Mouse (Mus musculus) kidney, adult 2 months (tissue): ENCODE measurements around the gene Baz2a. TPM values are rescaled to one million over a fixed set of nuclear protein-coding genes. Genes with fewer than 3 reads are reported as not detected.
"Not testable (repeated sequence)": the region's sequence is repeated elsewhere in the genome, so short reads cannot be mapped to it uniquely, and the experiment has no call there.

ENCODE experiments used
- DNase-seq: peaks from one replicate; pipeline ENCODE4 v3.0.0; 2021
- H3K27ac ChIP-seq: fragments of 200-500 bp; 2 replicates; pipeline ENCODE4 v1.5.1; 2012; ENCODE audit warnings: low read depth, low read length, control low read depth, inconsistent platforms; ENCODE audit not compliant: insufficient read depth
- H3K27me3 ChIP-seq: fragments of 200-500 bp; replicated peaks from 2 replicates; pipeline ENCODE4 v1.6.1; 2012; ENCODE audit warnings: mild to moderate bottlenecking, moderate library complexity, low read length, inconsistent platforms; ENCODE audit not compliant: control insufficient read depth, insufficient read depth
- H3K36me3 ChIP-seq: fragments of 200-500 bp; 2 replicates; pipeline ENCODE4 v1.6.1; 2012; ENCODE audit warnings: mild to moderate bottlenecking, moderate library complexity, low read length, inconsistent platforms; ENCODE audit not compliant: control insufficient read depth, insufficient read depth
- H3K4me1 ChIP-seq: fragments of 200-500 bp; 2 replicates; pipeline ENCODE4 v1.6.1; 2011; ENCODE audit warnings: low read length; ENCODE audit not compliant: control insufficient read depth, insufficient read depth
- H3K4me3 ChIP-seq: fragments of 200-500 bp; 2 replicates; pipeline ENCODE4 v1.5.1; 2011; ENCODE audit warnings: mild to moderate bottlenecking, low read depth, low read length, control low read depth; ENCODE audit not compliant: insufficient read depth
- CTCF ChIP-seq: fragments of 200-500 bp; conservative IDR thresholded peaks from 2 replicates; pipeline ENCODE4 v1.5.1; 2011; ENCODE audit warnings: low read depth, mild to moderate bottlenecking, control low read depth, low read length, moderate library complexity, mixed read lengths; ENCODE audit not compliant: insufficient read depth, insufficient read length
- POLR2A ChIP-seq: fragments of 200-500 bp; IDR thresholded peaks from one replicate; pipeline ENCODE4 v1.6.1; 2011; ENCODE audit warnings: low read depth, low read length, control low read depth
- WGBS: fragments of 180-500 bp; shearing (Covaris S2); methylation state at CpG from one replicate; pipeline ENCODE4 v1.1.7; 2018; 5-methylcytosine and 5-hydroxymethylcytosine counted together
- polyA plus RNA-seq: library from polyadenylated mRNA; depleted of rRNA; stranded (reverse); fragments of >200 nt; gene quantifications from 2 replicates; pipeline ENCODE4 v1.2.3, GENCODE M21; 2012

Baz2a gene
- polyA plus RNA-seq, 1 experiment: 21.6 TPM

DNA sequence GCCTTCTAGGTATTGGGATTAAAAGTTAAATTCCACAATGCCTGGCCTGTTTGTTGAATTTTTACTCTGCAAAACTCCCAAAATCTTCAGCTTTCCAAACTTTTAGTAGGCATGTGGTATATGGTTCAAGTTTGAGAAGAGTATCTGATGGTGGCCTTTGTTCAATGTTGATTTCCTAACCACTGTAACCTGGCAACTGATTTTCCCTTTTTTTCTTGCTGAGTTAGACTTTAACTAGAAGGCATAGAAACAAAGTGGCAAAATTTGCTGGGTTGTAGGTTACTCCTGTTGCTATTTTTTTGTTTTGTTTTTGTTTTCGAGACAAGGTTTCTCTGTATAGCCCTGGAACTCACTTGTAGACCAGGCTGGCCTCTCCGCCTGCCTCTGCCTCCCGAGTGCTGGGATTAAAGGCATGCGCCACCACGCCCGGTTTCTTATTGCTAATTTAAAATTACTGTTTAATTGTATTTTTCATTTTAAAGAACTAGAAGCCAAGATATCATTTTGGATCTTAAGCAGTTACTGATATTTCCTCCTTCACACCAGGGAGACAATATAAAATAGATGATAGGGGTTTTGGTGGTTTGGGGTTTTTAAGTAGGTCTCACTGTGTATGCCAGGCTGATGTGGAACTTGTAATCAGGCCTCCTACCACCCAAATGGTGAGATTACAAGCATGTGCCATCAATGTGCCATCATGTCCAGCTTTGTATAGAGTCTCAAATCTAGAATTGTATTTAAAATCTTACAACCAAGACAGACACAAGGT is 29.0 kb upstream of the Baz2a start:
- H3K36me3 ChIP-seq: no peaks in the 10 kb centered on the region
- TF ChIP-seq POLR2A (no peak), CTCF (no peak)
- H3K27ac ChIP-seq: no peak overlapping the region
- H3K4me3 ChIP-seq: no peak overlapping the region
- peaks cover 12% of the 10 kb centered on the region; the same call in 1 of the 2 replicates for H3K4me1 ChIP-seq
- DNase-seq: peak; percentile 61
- WGBS: 68% methylated on average over 6 of the region's 6 CpGs
- no peaks in the 10 kb centered on the region for H3K27me3 ChIP-seq

DNA sequence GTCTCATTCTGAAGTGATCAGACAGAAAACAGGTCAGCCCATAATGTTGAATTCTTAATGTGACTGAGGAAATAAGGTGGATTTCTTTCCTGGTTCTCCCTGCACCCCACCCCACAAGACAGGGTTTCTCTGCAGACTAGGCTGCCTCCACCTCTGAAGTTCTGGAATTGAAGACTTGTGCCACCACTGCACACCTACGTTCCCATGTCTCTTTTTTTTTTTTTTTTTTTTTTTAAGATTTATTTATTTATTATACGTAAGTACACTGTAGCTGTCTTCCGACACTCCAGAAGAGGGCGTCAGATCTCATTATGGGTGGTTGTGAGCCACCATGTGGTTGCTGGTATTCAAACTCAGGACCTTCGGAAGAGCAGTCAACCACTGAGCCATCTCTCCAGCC is 25.3 kb upstream of the Baz2a start:
- TF ChIP-seq POLR2A (no peak), CTCF (no peak)
- Histone ChIP-seq H3K27me3 (no peaks in the 10 kb centered on the region), H3K4me1 (peaks cover 5% of the 10 kb centered on the region; the same call in 1 of the 2 replicates), H3K36me3 (peaks cover 3% of the 10 kb centered on the region), H3K27ac (no peak overlapping the region), H3K4me3 (no peak overlapping the region)
- whole genome bisulfite sequencing: 58% methylated on average over 5 of the region's 5 CpGs
- DNase-seq: no peak

DNA sequence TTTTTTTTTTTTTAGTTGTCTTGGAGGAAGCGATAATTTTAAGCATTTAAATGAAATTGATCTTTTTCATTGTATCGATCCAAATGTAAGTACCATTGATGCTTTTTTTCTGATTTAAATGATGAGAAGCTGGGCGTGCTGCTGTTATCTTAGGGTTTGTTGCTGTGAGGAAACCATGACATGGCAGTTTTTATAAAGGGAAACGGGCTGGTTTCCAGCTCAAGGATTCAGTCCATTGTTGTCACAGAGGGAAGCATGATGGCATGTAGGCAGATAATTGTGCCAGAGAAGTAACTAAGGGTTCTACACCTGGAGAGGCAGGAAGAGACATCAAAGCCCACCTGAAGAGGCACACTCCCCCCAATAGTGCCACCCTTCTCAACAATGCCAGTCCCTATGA is 22.2 kb upstream of the Baz2a start:
- DNase-seq: peak; percentile 29
- Histone ChIP-seq H3K4me1 (no peaks in the 10 kb centered on the region; the same call in 1 of the 2 replicates), H3K36me3 (peaks cover 12% of the 10 kb centered on the region), H3K4me3 (no peak overlapping the region), H3K27ac (no peak overlapping the region), H3K27me3 (no peaks in the 10 kb centered on the region)
- TF ChIP-seq CTCF (no peak), POLR2A (no peak)
- 80% methylated on average over 4 of the region's 4 CpGs for WGBS

DNA sequence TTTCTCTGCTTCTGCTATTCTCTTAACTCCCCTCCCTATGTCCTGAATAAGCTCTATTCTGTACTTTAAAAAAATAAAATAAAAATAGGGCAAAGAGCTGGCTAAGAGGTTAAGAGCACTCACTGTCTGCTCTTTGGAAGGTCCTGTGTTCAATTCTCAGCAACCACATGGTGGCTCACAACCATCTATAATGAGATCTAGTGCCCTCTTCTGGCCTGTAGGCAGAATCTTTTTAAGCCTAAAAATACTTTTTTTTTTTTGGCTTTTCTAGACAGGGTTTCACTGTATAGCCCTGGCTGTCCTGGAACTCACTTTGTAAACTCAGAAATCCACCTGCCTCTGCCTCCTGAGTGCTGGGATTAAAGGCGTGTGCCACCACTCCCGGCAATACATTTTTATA is 20.9 kb upstream of the Baz2a start:
- peaks cover 14% of the 10 kb centered on the region for H3K36me3 ChIP-seq
- not testable (repeated sequence) for H3K27ac ChIP-seq, DNase-seq, H3K27me3 ChIP-seq, H3K4me3 ChIP-seq, H3K4me1 ChIP-seq
- WGBS: 95% methylated on average over 2 of the region's 2 CpGs

DNA sequence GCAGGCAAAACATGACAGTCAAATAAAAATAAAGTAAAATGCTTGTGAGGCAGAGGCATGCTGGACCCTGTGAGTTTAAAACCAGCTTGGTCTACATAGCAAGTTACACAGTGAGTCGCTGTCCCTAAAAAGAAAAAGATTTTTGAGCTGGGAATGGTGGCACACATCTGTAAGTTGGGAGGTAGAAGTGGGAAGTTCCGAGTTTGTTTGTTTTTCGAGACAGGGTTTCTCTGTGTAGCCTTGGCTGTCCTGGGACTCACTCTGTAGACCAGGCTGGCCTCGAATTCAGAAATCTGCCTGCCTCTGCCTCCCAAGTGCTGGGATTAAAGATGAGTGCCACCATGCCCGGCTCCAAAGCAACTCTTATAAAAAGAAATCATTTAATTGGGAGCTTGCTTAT is 13.1 kb upstream of the Baz2a start:
- not testable (repeated sequence) for H3K27ac ChIP-seq, H3K27me3 ChIP-seq, H3K4me1 ChIP-seq, H3K4me3 ChIP-seq, DNase-seq, H3K36me3 ChIP-seq
- WGBS: 81% methylated on average over 5 of the region's 5 CpGs

DNA sequence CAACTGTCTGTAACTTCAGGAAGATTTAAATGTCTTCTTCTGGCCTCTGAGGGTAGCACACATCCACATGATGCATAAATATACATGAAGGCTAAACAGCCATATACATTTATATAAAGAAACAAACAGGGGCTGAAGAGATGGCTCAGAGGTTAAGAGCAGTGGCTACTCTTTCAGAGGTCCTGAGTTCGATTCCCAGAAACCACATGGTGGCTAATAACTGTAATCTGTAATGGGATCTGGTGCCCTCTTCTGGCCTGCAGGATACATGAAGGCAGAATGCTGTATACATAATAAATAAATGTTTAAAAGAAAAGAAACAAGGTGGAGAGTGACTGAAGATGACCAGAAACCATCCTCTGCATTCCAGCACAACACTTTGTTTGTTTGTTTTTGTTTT is 10.9 kb upstream of the Baz2a start:
- H3K27ac ChIP-seq: no peak overlapping the region
- H3K36me3 ChIP-seq: peaks cover 12% of the 10 kb centered on the region
- H3K4me3 ChIP-seq: no peak overlapping the region
- TF ChIP-seq CTCF: peak; percentile 16; the same call in 1 of the 2 replicates
- no peak for TF ChIP-seq POLR2A
- DNase-seq: peak; percentile 57
- 62% methylated on average over 1 of the region's 1 CpGs for WGBS
- H3K4me1 ChIP-seq: peaks cover 11% of the 10 kb centered on the region; the same call in 1 of the 2 replicates
- H3K27me3 ChIP-seq: no peaks in the 10 kb centered on the region

DNA sequence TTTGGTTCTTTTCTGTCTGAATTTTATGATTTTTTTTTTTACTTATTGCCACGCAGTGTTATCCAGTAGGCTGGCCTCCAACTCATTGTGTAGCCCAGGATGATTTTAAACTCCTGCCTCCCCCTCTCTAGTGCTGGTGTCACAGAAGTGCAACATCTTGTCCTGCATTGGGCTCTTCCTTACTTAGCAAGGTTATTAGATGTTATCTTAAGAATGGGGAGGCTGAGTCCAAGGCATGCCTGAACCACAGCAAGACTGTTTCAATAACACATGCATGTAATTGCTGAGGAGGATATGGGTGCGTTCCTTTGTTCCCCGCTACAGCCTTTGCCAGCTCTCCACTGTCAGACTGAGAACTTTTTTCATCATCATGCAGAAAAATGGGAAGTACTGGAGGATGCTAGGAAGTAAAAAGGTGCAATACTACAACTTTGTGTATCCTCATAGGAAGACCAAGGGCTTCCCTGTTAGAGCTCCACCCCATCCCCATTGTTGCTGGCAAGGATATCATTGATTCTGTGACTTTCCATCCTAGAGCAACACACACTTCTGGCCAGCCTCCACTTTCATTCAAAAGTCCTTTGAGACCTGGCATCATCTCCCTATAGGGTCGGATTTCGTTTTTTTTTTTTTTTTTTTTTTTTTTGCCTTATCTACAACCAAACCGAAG is 9.4 kb upstream of the Baz2a start:
- Histone ChIP-seq H3K36me3 (peaks cover 22% of the 10 kb centered on the region), H3K4me1 (peaks cover 19% of the 10 kb centered on the region; the same call in 1 of the 2 replicates), H3K27me3 (no peaks in the 10 kb centered on the region), H3K27ac (peak overlapping the region; percentile 96), H3K4me3 (peak overlapping the region; percentile 65)
- WGBS: 30% methylated on average over 6 of the region's 6 CpGs
- TF ChIP-seq CTCF (no peak), POLR2A (no peak)
- DNase-seq: peak; percentile 43
